Mouse (Mus musculus) neutrophil, adult 5-6 weeks (primary cell): Measurements from ENCODE around the gene Pp2d1. TPM values are rescaled to one million over a fixed set of nuclear protein-coding genes. Genes with fewer than 3 reads are reported as not detected.
"Not testable (repeated sequence)": the region's sequence is repeated elsewhere in the genome, so short reads cannot be mapped to it uniquely, and the experiment has no call there.

Experiments
- ATAC-seq: fragments of 151-379, 151-347 bp; 2 replicates; pipeline ENCODE4 v1.8.0; 2017; ENCODE audit warnings: mild to moderate bottlenecking, moderate TSS enrichment; ENCODE audit not compliant: insufficient number of reproducible peaks, poor library complexity, low FRiP score, severe bottlenecking; ENCODE audit errors: extremely low read depth
- total RNA-seq: library from RNA; stranded (forward); fragments of 200-1000 nt; gene quantifications from 2 replicates; pipeline ENCODE4 v1.2.3, GENCODE M21; 2017

Pp2d1 gene
- total RNA-seq = not detected in 2 replicates

GRCm38 (mm10) chr17:53539351-53539750, at the start of gene Pp2d1:
Gene Pp2d1 (minus strand): TSS chr17:53539451.
- not testable (repeated sequence) for ATAC-seq

GRCm38 (mm10) chr17:53588097-53588855, 49.0 kb upstream of the Pp2d1 start:
- no peak for ATAC-seq

GRCm38 (mm10) chr17:53587074-53587851, 48.0 kb upstream of the Pp2d1 start:
- ATAC-seq = peak; percentile 68

- no peak for ATAC-seq
These were observed 44.8 kb upstream of the Pp2d1 start for GRCm38 (mm10) chr17:53583846-53584579.

GRCm38 (mm10) chr17:53582805-53583204, 43.6 kb upstream of the Pp2d1 start:
- no peak for ATAC-seq

GRCm38 (mm10) chr17:53582026-53582585, 42.9 kb upstream of the Pp2d1 start:
- ATAC-seq = no peak

GRCm38 (mm10) chr17:53580237-53580636, 41.0 kb upstream of the Pp2d1 start:
- ATAC-seq = no peak

GRCm38 (mm10) chr17:53579612-53580011, 40.4 kb upstream of the Pp2d1 start:
- no peak for ATAC-seq

GRCm38 (mm10) chr17:53578776-53579175, 39.5 kb upstream of the Pp2d1 start:
- ATAC-seq = peak; percentile 30; the same call in 1 of the 2 replicates

GRCm38 (mm10) chr17:53578249-53578648, 39.0 kb upstream of the Pp2d1 start:
- ATAC-seq = no peak

GRCm38 (mm10) chr17:53577754-53578153, 38.5 kb upstream of the Pp2d1 start:
- ATAC-seq = no peak

GRCm38 (mm10) chr17:53577151-53577550, 37.9 kb upstream of the Pp2d1 start:
- ATAC-seq = no peak

GRCm38 (mm10) chr17:53573019-53573556, 33.8 kb upstream of the Pp2d1 start:
- ATAC-seq = no peak

GRCm38 (mm10) chr17:53570932-53571331, 31.7 kb upstream of the Pp2d1 start:
- not testable (repeated sequence) for ATAC-seq

GRCm38 (mm10) chr17:53570361-53570875, 31.2 kb upstream of the Pp2d1 start:
- peak; percentile 44; the same call in 1 of the 2 replicates for ATAC-seq

GRCm38 (mm10) chr17:53569829-53570228, 30.6 kb upstream of the Pp2d1 start:
- ATAC-seq = 0 out of 2 replicates have a peak, but pooled peaks have one; percentile 13

GRCm38 (mm10) chr17:53568734-53569386, 29.6 kb upstream of the Pp2d1 start:
- ATAC-seq = no peak

GRCm38 (mm10) chr17:53568118-53568517, 28.9 kb upstream of the Pp2d1 start:
- ATAC-seq = peak; percentile 81
